Mouse (Mus musculus) ES-Bruce4 (cell line): ENCODE data around the gene Sidt2. TPM values are rescaled to one million over a fixed set of nuclear protein-coding genes. Genes with fewer than 3 reads are reported as not detected.
A peak's percentile ranks its signal among the peaks of the same experiment; 100 is the strongest.

Experiments
- H3K27ac ChIP-seq: 2 replicates; pipeline ENCODE4 v1.5.1; 2012; ENCODE audit warnings: low read length, inconsistent platforms; ENCODE audit not compliant: insufficient read depth
- H3K27me3 ChIP-seq: 2 replicates; pipeline ENCODE4 v1.6.1; 2012; ENCODE audit warnings: mild to moderate bottlenecking, low read length, inconsistent platforms; ENCODE audit not compliant: control insufficient read depth, poor library complexity, insufficient read depth, severe bottlenecking
- H3K36me3 ChIP-seq: 2 replicates; pipeline ENCODE4 v1.6.1; 2012; ENCODE audit warnings: inconsistent platforms, mild to moderate bottlenecking, low read length, moderate library complexity; ENCODE audit not compliant: control insufficient read depth, poor library complexity, insufficient read depth, severe bottlenecking
- H3K4me1 ChIP-seq: one replicate; pipeline ENCODE4 v1.8.1; 2011; ENCODE audit warnings: low read length; ENCODE audit not compliant: control insufficient read depth, insufficient read depth
- H3K4me3 ChIP-seq: 2 replicates; pipeline ENCODE4 v1.5.1; 2011; ENCODE audit warnings: low read depth, mild to moderate bottlenecking, low read length
- H3K9ac ChIP-seq: 2 replicates; pipeline ENCODE4 v1.6.1; 2012; ENCODE audit warnings: low read depth, mild to moderate bottlenecking, inconsistent platforms; ENCODE audit not compliant: poor library complexity, severe bottlenecking
- H3K9me3 ChIP-seq: replicated peaks from 2 replicates; pipeline ENCODE4 v1.6.1; 2012; ENCODE audit warnings: mild to moderate bottlenecking, low read length, inconsistent platforms; ENCODE audit not compliant: control insufficient read depth, poor library complexity, insufficient read depth, severe bottlenecking
- CTCF ChIP-seq: IDR thresholded peaks from one replicate; pipeline ENCODE4 v1.8.1; 2011; ENCODE audit warnings: low read depth, low read length
- EP300 ChIP-seq: IDR thresholded peaks from 2 replicates; pipeline ENCODE4 v1.6.1; 2011; ENCODE audit warnings: low read depth, low read length; ENCODE audit not compliant: insufficient read depth
- POLR2A ChIP-seq: IDR thresholded peaks from one replicate; pipeline ENCODE4 v1.8.1; 2011; ENCODE audit warnings: low read length; ENCODE audit not compliant: insufficient read depth
- polyA plus RNA-seq: library from polyadenylated mRNA; stranded (reverse); fragments of >200 nt; gene quantifications from 2 replicates; pipeline ENCODE4 v1.2.4, GENCODE M21; 2011; ENCODE audit warnings: low read depth; ENCODE audit not compliant: missing spikeins, insufficient read depth, insufficient read length

Gene Sidt2
- polyA plus RNA-seq, 1 experiment: 89.9 TPM

- H3K4me1 ChIP-seq: no peaks in the 10 kb centered on the region
- no peaks in the 10 kb centered on the region for H3K27me3 ChIP-seq
- H3K4me3 ChIP-seq: no peak overlapping the region
- H3K27ac ChIP-seq: no peak overlapping the region
- TF ChIP-seq EP300 (no peak), CTCF (no peak), POLR2A (no peak)
- no peaks in the 10 kb centered on the region for H3K9me3 ChIP-seq
- H3K9ac ChIP-seq: no peak overlapping the region
- H3K36me3 ChIP-seq: no peaks in the 10 kb centered on the region
These were observed 15.3 kb downstream of the Sidt2 start for GRCm38 (mm10) chr9:45939794-45940193.

GRCm38 (mm10) chr9:45938952-45939637, 16.0 kb downstream of the Sidt2 start:
- Histone ChIP-seq H3K36me3 (no peaks in the 10 kb centered on the region), H3K9ac (no peak overlapping the region), H3K4me1 (no peaks in the 10 kb centered on the region), H3K4me3 (no peak overlapping the region), H3K27me3 (no peaks in the 10 kb centered on the region), H3K9me3 (no peaks in the 10 kb centered on the region), H3K27ac (no peak overlapping the region)
- TF ChIP-seq EP300 (no peak), POLR2A (no peak), CTCF (no peak)

GRCm38 (mm10) chr9:45938088-45938487, 17.0 kb downstream of the Sidt2 start:
- no peak overlapping the region for H3K9ac ChIP-seq
- no peak for TF ChIP-seq EP300
- TF ChIP-seq CTCF: no peak
- H3K4me1 ChIP-seq: no peaks in the 10 kb centered on the region
- no peaks in the 10 kb centered on the region for H3K27me3 ChIP-seq
- no peaks in the 10 kb centered on the region for H3K9me3 ChIP-seq
- no peaks in the 10 kb centered on the region for H3K36me3 ChIP-seq
- H3K4me3 ChIP-seq: no peak overlapping the region
- no peak overlapping the region for H3K27ac ChIP-seq

- TF ChIP-seq CTCF (peak; percentile 58), EP300 (no peak)
- no peak overlapping the region for H3K4me3 ChIP-seq
- no peaks in the 10 kb centered on the region for H3K27me3 ChIP-seq
- H3K9ac ChIP-seq: no peak overlapping the region
- no peak overlapping the region for H3K27ac ChIP-seq
- no peaks in the 10 kb centered on the region for H3K36me3 ChIP-seq
- no peaks in the 10 kb centered on the region for H3K9me3 ChIP-seq
- no peaks in the 10 kb centered on the region for H3K4me1 ChIP-seq
These were observed 18.2 kb downstream of the Sidt2 start for GRCm38 (mm10) chr9:45936883-45937282.

GRCm38 (mm10) chr9:45935628-45936210, 19.3 kb downstream of the Sidt2 start, which contains the start of gene Tagln:
Gene Tagln, minus strand, starts transcription at chr9:45936058.
- H3K36me3 ChIP-seq: no peaks in the 10 kb centered on the region
- H3K27me3 ChIP-seq: no peaks in the 10 kb centered on the region
- H3K9me3 ChIP-seq: no peaks in the 10 kb centered on the region
- no peak within 1 kb of the TSS; the same call in 1 of the 2 replicates for H3K4me3 ChIP-seq
- peak within 1 kb of the TSS; percentile 48 for H3K9ac ChIP-seq
- H3K27ac ChIP-seq: no peak within 1 kb of the TSS
- H3K4me1 ChIP-seq: no peaks in the 10 kb centered on the region
- TF ChIP-seq CTCF (no peak), POLR2A (no peak), EP300 (no peak)
